Mouse (Mus musculus) ES-CJ7 (cell line): Measurements from ENCODE around the gene Map2k1.
A peak's percentile ranks its signal among the peaks of the same experiment; 100 is the strongest.

Experiments
- DNase-seq: peaks from one replicate; pipeline ENCODE4 v3.0.0; 2011; ENCODE audit warnings: low read depth, low spot score

Gene Map2k1

GRCm38 (mm10) chr9:64250111-64250730, 3.2 kb downstream of the Map2k1 start:
- no peak for DNase-seq

GRCm38 (mm10) chr9:64249371-64249770, 4.1 kb downstream of the Map2k1 start:
- no peak for DNase-seq

- no peak for DNase-seq
These were observed 11.0 kb downstream of the Map2k1 start for GRCm38 (mm10) chr9:64242381-64242831.

GRCm38 (mm10) chr9:64240681-64241080, 12.8 kb downstream of the Map2k1 start:
- DNase-seq: peak; percentile 78

GRCm38 (mm10) chr9:64240116-64240515, 13.3 kb downstream of the Map2k1 start:
- no peak for DNase-seq

- no peak for DNase-seq
These were observed 17.4 kb downstream of the Map2k1 start for GRCm38 (mm10) chr9:64236056-64236455.

- no peak for DNase-seq
These were observed 18.5 kb downstream of the Map2k1 start, which contains the start of gene Uchl4 for GRCm38 (mm10) chr9:64234768-64235435. TSS of gene Uchl4 (plus strand) at chr9:64235201.

- DNase-seq: no peak
These were observed 19.8 kb downstream of the Map2k1 start for GRCm38 (mm10) chr9:64233656-64234055.

- DNase-seq: no peak
These were observed 21.0 kb downstream of the Map2k1 start for GRCm38 (mm10) chr9:64232257-64232957.

GRCm38 (mm10) chr9:64231674-64232073, 21.8 kb downstream of the Map2k1 start:
- no peak for DNase-seq

GRCm38 (mm10) chr9:64231171-64231570, 22.3 kb downstream of the Map2k1 start:
- no peak for DNase-seq

GRCm38 (mm10) chr9:64228972-64229371, 24.5 kb downstream of the Map2k1 start:
- no peak for DNase-seq

GRCm38 (mm10) chr9:64227736-64228135, 25.7 kb downstream of the Map2k1 start:
- DNase-seq: no peak

- no peak for DNase-seq
These were observed 27.6 kb downstream of the Map2k1 start for GRCm38 (mm10) chr9:64225805-64226204.

- DNase-seq: no peak
These were observed 31.3 kb downstream of the Map2k1 start for GRCm38 (mm10) chr9:64222098-64222497.

GRCm38 (mm10) chr9:64221480-64221879, 32.0 kb downstream of the Map2k1 start:
- DNase-seq: no peak

GRCm38 (mm10) chr9:64220603-64221002, 32.8 kb downstream of the Map2k1 start:
- no peak for DNase-seq

- DNase-seq: peak; percentile 36
These were observed 33.5 kb downstream of the Map2k1 start for GRCm38 (mm10) chr9:64219772-64220420.

- DNase-seq: no peak
These were observed 34.1 kb downstream of the Map2k1 start for GRCm38 (mm10) chr9:64219305-64219704.

GRCm38 (mm10) chr9:64217887-64218286, 35.5 kb downstream of the Map2k1 start:
- DNase-seq: no peak

GRCm38 (mm10) chr9:64216641-64217040, 36.8 kb downstream of the Map2k1 start:
- no peak for DNase-seq

GRCm38 (mm10) chr9:64216090-64216489, 37.3 kb downstream of the Map2k1 start:
- no peak for DNase-seq
